Mouse (Mus musculus) heart, adult 9 months (tissue): Measurements from ENCODE around the gene Arsb.

Experiments
- DNase-seq, 2 experiments: peaks; one replicate each; pipeline ENCODE4 v3.0.0; 2022; ENCODE audit warnings: low spot score in 2 of 2

The Arsb gene

GRCm38 (mm10) chr13:93846831-93847518 lies 75.5 kb downstream of the Arsb start:
- no peak for DNase-seq

GRCm38 (mm10) chr13:93847614-93848013 lies 76.2 kb downstream of the Arsb start:
- no peak for DNase-seq

- DNase-seq = no peak
Observed at GRCm38 (mm10) chr13:93848615-93849014, 77.2 kb downstream of the Arsb start.

GRCm38 (mm10) chr13:93849751-93850355 lies 78.4 kb downstream of the Arsb start:
- DNase-seq = no peak

- no peak for DNase-seq
Observed at GRCm38 (mm10) chr13:93850674-93851073, 79.2 kb downstream of the Arsb start.

GRCm38 (mm10) chr13:93852419-93853138 lies 81.1 kb downstream of the Arsb start:
- DNase-seq = peak; percentile 50 to 66

GRCm38 (mm10) chr13:93853767-93854166 lies 82.3 kb downstream of the Arsb start:
- DNase-seq = no peak

GRCm38 (mm10) chr13:93854325-93854724 lies 82.9 kb downstream of the Arsb start:
- DNase-seq = no peak

GRCm38 (mm10) chr13:93854966-93855562 lies 83.6 kb downstream of the Arsb start:
- DNase-seq = no peak

GRCm38 (mm10) chr13:93855701-93856183 lies 84.3 kb downstream of the Arsb start:
- peak; percentile 63 to 71 for DNase-seq

GRCm38 (mm10) chr13:93861211-93861610 lies 89.8 kb downstream of the Arsb start:
- no peak for DNase-seq

GRCm38 (mm10) chr13:93864066-93864740 lies 92.8 kb downstream of the Arsb start:
- DNase-seq = no peak

- no peak for DNase-seq
Observed at GRCm38 (mm10) chr13:93866638-93867037, 95.2 kb downstream of the Arsb start.

GRCm38 (mm10) chr13:93871681-93872080 lies 100.3 kb downstream of the Arsb start:
- DNase-seq = no peak

- DNase-seq = no peak
Observed at GRCm38 (mm10) chr13:93872591-93872990, 101.2 kb downstream of the Arsb start.

- DNase-seq = no peak
Observed at GRCm38 (mm10) chr13:93877924-93878323, 106.5 kb downstream of the Arsb start.

- DNase-seq = no peak
Observed at GRCm38 (mm10) chr13:93879426-93879825, 108.0 kb downstream of the Arsb start.

- no peak for DNase-seq
Observed at GRCm38 (mm10) chr13:93882132-93882531, 110.7 kb downstream of the Arsb start.

GRCm38 (mm10) chr13:93886999-93887398 lies 115.6 kb downstream of the Arsb start:
- no peak for DNase-seq

- no peak for DNase-seq
Observed at GRCm38 (mm10) chr13:93888196-93888595, 116.8 kb downstream of the Arsb start.

GRCm38 (mm10) chr13:93888916-93889315 lies 117.5 kb downstream of the Arsb start:
- DNase-seq = no peak

- no peak for DNase-seq
Observed at GRCm38 (mm10) chr13:93889991-93890390, 118.6 kb downstream of the Arsb start.
